Mouse (Mus musculus) liver, embryonic 11.5 days (tissue): ENCODE measurements around the gene Sik3. TPM values are rescaled to one million over a fixed set of nuclear protein-coding genes. Genes with fewer than 3 reads are reported as not detected.

Experiments
- ATAC-seq: fragments of 200-750 bp; cut with Nextera tagmentation; replicated peaks from 2 replicates; pipeline ENCODE4 v1.8.0; 2017; ENCODE audit warnings: moderate number of reproducible peaks, mild to moderate bottlenecking, moderate TSS enrichment, moderate library complexity; ENCODE audit not compliant: low FRiP score
- DNase-seq: peaks from one replicate; pipeline ENCODE4 v3.0.0-alpha.2; 2017; ENCODE audit warnings: low spot score
- H3K27ac ChIP-seq: fragments of 300-500 bp; sonication (generic); 2 replicates; pipeline ENCODE4 v1.5.1; 2014; ENCODE audit warnings: mild to moderate bottlenecking, low read depth, low read length, control low read depth
- H3K27me3 ChIP-seq: fragments of 300-500 bp; sonication (generic); replicated peaks from 2 replicates; pipeline ENCODE4 v1.6.1; 2014; ENCODE audit warnings: low read length, mixed read lengths; ENCODE audit not compliant: control insufficient read depth, insufficient read depth
- H3K36me3 ChIP-seq: fragments of 300-500 bp; sonication (generic); 2 replicates; pipeline ENCODE4 v1.6.1; 2014; ENCODE audit warnings: mild to moderate bottlenecking, low read length, moderate library complexity, mixed read lengths; ENCODE audit not compliant: control insufficient read depth, insufficient read depth
- H3K4me1 ChIP-seq: fragments of 300-500 bp; sonication (generic); replicated peaks from 2 replicates; pipeline ENCODE4 v1.6.1; 2014; ENCODE audit warnings: low read length, mixed read lengths; ENCODE audit not compliant: control insufficient read depth, insufficient read depth
- H3K4me2 ChIP-seq: fragments of 300-500 bp; sonication (generic); 2 replicates; pipeline ENCODE4 v1.6.1; 2014; ENCODE audit warnings: mild to moderate bottlenecking, control low read depth, moderate library complexity
- H3K4me3 ChIP-seq: fragments of 300-500 bp; sonication (generic); 2 replicates; pipeline ENCODE4 v1.5.1; 2014; ENCODE audit warnings: low read depth, low read length, control low read depth
- H3K9ac ChIP-seq: fragments of 300-500 bp; sonication (generic); 2 replicates; pipeline ENCODE4 v1.6.1; 2014; ENCODE audit warnings: low read depth, low read length, control low read depth
- H3K9me3 ChIP-seq: fragments of 300-500 bp; sonication (generic); 2 replicates; pipeline ENCODE4 v1.6.1; 2016; ENCODE audit warnings: low read length, inconsistent platforms, mixed read lengths; ENCODE audit not compliant: control insufficient read depth
- WGBS: fragments of 180-500 bp; shearing (Covaris S2); extraction: QIAGEN DNeasy Blood & Tissue Kit; methylation state at CpG from one replicate; pipeline ENCODE4 v1.1.7; 2014; 5-methylcytosine and 5-hydroxymethylcytosine counted together
- polyA plus RNA-seq: library from polyadenylated mRNA; unstranded; fragments of >200 nt; fragmentation: Nextera tagmentation; extraction: Ambion mirVana; gene quantifications from 2 replicates; pipeline ENCODE4 v1.2.1, GENCODE M21; 2014

The Sik3 gene
- polyA plus RNA-seq, 1 experiment from 2014 or later, result 9.5 TPM

DNA sequence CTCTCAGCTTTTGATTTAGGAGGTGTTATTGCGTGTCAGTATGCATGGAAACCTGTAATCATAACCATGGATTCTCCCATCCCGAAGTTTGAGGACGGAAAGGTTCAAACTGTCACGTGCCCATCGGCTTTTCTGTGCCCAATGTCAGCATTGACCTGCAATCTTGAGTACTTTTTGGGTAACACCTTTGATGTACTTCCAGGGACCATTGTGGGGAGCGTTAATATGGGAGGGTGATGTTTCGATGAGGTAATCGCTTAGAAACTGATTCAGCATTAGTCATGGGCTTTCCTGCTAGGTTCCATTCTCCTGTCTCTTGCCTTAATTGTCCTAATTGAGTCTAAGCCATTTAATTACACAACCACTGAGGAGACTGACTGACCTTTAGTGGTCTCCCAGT, 24.3 kb downstream of the Sik3 start:
- Histone ChIP-seq H3K27me3 (no peaks in the 10 kb centered on the region), H3K9me3 (no peaks in the 10 kb centered on the region), H3K4me1 (peaks cover 11% of the 10 kb centered on the region; the same call in 1 of the 2 replicates), H3K27ac (no peak overlapping the region), H3K9ac (no peak overlapping the region), H3K4me2 (no peak overlapping the region), H3K36me3 (peaks cover 3% of the 10 kb centered on the region; the same call in 1 of the 2 replicates), H3K4me3 (no peak overlapping the region)
- no peak for ATAC-seq
- WGBS, result 93% methylated on average over 8 of the region's 8 CpGs
- DNase-seq, result no peak

GRCm38 (mm10) chr9:46038786-46039185, 26.2 kb downstream of the Sik3 start:
- Histone ChIP-seq H3K27me3 (no peaks in the 10 kb centered on the region), H3K27ac (no peak overlapping the region), H3K9me3 (no peaks in the 10 kb centered on the region), H3K4me1 (peaks cover 3% of the 10 kb centered on the region; the same call in 1 of the 2 replicates), H3K9ac (no peak overlapping the region), H3K4me2 (no peak overlapping the region), H3K36me3 (peaks cover 3% of the 10 kb centered on the region; the same call in 1 of the 2 replicates), H3K4me3 (no peak overlapping the region)
- 92% methylated on average over 13 of the region's 13 CpGs for WGBS
- ATAC-seq (no peak), DNase-seq (no peak)

GRCm38 (mm10) chr9:46041186-46041585, 28.6 kb downstream of the Sik3 start:
- H3K4me1 ChIP-seq, result no peaks in the 10 kb centered on the region; the same call in 1 of the 2 replicates
- 59% methylated on average over 2 of the region's 2 CpGs for WGBS
- H3K9ac ChIP-seq, result no peak overlapping the region
- no peaks in the 10 kb centered on the region for H3K27me3 ChIP-seq
- peaks cover 3% of the 10 kb centered on the region; the same call in 1 of the 2 replicates for H3K36me3 ChIP-seq
- ATAC-seq, result no peak
- no peak for DNase-seq
- H3K4me3 ChIP-seq, result no peak overlapping the region
- H3K27ac ChIP-seq, result no peak overlapping the region
- no peaks in the 10 kb centered on the region for H3K9me3 ChIP-seq
- no peak overlapping the region for H3K4me2 ChIP-seq

GRCm38 (mm10) chr9:46042387-46042786, 29.8 kb downstream of the Sik3 start:
- no peak overlapping the region for H3K4me3 ChIP-seq
- no peaks in the 10 kb centered on the region for H3K27me3 ChIP-seq
- no peak for ATAC-seq
- H3K9me3 ChIP-seq, result no peaks in the 10 kb centered on the region
- H3K27ac ChIP-seq, result no peak overlapping the region
- no peaks in the 10 kb centered on the region; the same call in 1 of the 2 replicates for H3K4me1 ChIP-seq
- H3K9ac ChIP-seq, result no peak overlapping the region
- DNase-seq, result no peak
- 83% methylated on average over 3 of the region's 3 CpGs for WGBS
- H3K36me3 ChIP-seq, result peaks cover 3% of the 10 kb centered on the region; the same call in 1 of the 2 replicates
- no peak overlapping the region for H3K4me2 ChIP-seq

DNA sequence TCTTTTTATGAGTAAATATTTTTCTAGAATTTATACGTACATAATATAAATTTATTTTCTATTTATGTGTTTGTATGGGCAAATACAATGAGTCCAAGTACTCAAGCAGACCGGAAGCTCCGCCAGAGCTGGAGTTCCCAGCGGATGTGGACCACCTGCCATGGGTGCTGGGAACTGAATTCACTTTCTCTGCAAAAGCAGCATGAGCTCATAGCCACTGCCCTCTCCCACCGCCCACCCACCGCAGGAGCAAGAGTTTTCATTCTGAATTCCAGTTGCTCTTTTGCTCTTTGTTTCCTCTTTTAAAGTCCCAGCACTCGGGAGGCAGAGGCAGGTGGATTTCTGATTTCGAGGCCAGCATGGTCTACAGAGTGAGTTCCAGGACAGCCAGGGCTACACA, 31.0 kb downstream of the Sik3 start:
- H3K36me3 ChIP-seq, result peaks cover 3% of the 10 kb centered on the region; the same call in 1 of the 2 replicates
- H3K27me3 ChIP-seq, result no peaks in the 10 kb centered on the region
- no peaks in the 10 kb centered on the region; the same call in 1 of the 2 replicates for H3K4me1 ChIP-seq
- no peak overlapping the region for H3K27ac ChIP-seq
- ATAC-seq (no peak), DNase-seq (no peak)
- H3K4me2 ChIP-seq, result no peak overlapping the region
- H3K4me3 ChIP-seq, result no peak overlapping the region
- no peak overlapping the region for H3K9ac ChIP-seq
- no peaks in the 10 kb centered on the region for H3K9me3 ChIP-seq
- 95% methylated on average over 8 of the region's 8 CpGs for WGBS

DNA sequence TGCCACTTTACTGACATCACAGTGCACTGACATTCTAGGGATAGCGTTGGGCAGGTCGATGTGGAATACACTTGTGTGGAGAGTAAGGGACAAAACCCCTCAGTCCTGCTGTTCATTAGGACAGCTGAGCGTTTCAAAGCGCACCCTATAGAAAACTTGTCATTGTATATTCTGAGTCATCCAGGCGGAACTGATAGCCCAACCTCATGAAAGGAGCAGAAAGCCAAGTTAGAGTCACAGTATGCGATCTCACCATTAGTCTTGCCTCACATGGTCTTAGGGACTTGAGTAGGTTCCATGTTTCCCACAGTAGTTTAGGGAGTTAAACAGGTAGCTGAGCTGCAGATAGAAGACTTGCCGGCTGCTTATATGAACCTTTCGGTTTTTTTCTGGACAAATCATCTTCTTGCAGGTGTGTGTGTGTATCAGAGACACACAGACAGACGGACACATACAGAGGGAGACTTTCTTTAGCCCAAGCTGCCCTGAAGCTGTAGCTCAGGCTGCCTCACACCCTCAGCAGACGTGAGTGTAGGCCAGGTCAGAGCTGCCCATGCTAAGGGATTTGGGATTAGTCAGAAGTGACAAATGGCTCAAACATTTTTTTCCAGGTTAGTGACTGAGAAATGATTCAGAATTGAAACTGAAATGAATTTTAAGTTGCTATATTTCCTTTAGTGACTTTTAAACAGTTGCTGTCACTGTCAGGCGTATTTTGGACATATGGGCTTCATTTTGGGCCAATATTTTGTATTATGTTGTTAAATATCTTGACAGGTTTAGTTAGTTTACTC, 34.3 kb downstream of the Sik3 start:
- Histone ChIP-seq H3K4me2 (no peak overlapping the region), H3K9me3 (no peaks in the 10 kb centered on the region), H3K9ac (no peak overlapping the region), H3K27me3 (no peaks in the 10 kb centered on the region), H3K4me1 (peaks cover 19% of the 10 kb centered on the region), H3K4me3 (no peak overlapping the region), H3K27ac (no peak overlapping the region), H3K36me3 (no peaks in the 10 kb centered on the region; the same call in 1 of the 2 replicates)
- no peak for ATAC-seq
- DNase-seq, result no peak
- 84% methylated on average over 11 of the region's 11 CpGs for WGBS

GRCm38 (mm10) chr9:46049525-46049924, 36.9 kb downstream of the Sik3 start:
- no peak for ATAC-seq

DNA sequence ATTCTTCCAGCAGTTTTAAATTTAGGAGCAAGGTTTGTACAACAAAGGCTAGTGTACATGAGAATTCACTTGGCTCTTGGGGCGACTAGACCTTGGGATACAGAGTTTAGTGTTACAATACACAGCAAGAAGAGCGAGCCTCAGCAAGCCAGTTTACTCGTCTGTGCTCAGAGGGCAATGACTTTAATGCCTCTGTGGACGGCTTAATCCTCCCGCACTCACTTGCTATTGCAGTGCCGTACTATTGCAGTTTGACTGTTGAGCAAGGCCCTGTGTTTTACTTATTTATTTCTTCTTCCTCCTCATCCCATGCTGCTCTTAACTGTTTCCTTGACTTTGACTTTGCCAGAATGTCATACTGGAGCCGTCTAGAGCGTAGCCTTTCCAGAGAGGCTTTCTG, 37.6 kb downstream of the Sik3 start:
- H3K27ac ChIP-seq, result no peak overlapping the region
- WGBS, result 78% methylated on average over 8 of the region's 8 CpGs
- H3K27me3 ChIP-seq, result no peaks in the 10 kb centered on the region

More at GRCm38 (mm10) chr9:46049525-46049924, 36.9 kb downstream of the Sik3 start:
- DNase-seq, result no peak
- Histone ChIP-seq H3K4me3 (no peak overlapping the region), H3K9me3 (no peaks in the 10 kb centered on the region), H3K9ac (no peak overlapping the region), H3K36me3 (no peaks in the 10 kb centered on the region; the same call in 1 of the 2 replicates), H3K27ac (no peak overlapping the region), H3K27me3 (no peaks in the 10 kb centered on the region), H3K4me2 (no peak overlapping the region), H3K4me1 (peaks cover 19% of the 10 kb centered on the region)
- 51% methylated on average over 7 of the region's 7 CpGs for whole genome bisulfite sequencing

More for the DNA sequence above, 37.6 kb downstream of the Sik3 start:
- H3K36me3 ChIP-seq, result no peaks in the 10 kb centered on the region; the same call in 1 of the 2 replicates
- H3K4me3 ChIP-seq, result no peak overlapping the region
- ATAC-seq, result no peak
- DNase-seq, result no peak
- no peak overlapping the region for H3K4me2 ChIP-seq
- H3K9ac ChIP-seq, result no peak overlapping the region
- peaks cover 19% of the 10 kb centered on the region for H3K4me1 ChIP-seq
- H3K9me3 ChIP-seq, result no peaks in the 10 kb centered on the region
